Mouse (Mus musculus) urinary bladder, adult 18-20 months (tissue): Measurements from ENCODE around the gene Zfp865.
"Not testable (repeated sequence)": the region's sequence is repeated elsewhere in the genome, so short reads cannot be mapped to it uniquely, and the experiment has no call there.

ENCODE experiments used
- DNase-seq, 2 experiments: peaks; one replicate each; pipeline ENCODE4 v3.0.0; 2022; ENCODE audit warnings: low spot score in 2 of 2, mixed read lengths in 2 of 2

Gene Zfp865

GRCm38 (mm10) chr7:5051193-5052192, 31.3 kb downstream of the Zfp865 start, which contains the start of gene Zfp580:
TSS of gene Zfp580 (plus strand) at chr7:5051538.
- DNase-seq = peak; percentile 41 to 67

- no peak for DNase-seq
Observed at GRCm38 (mm10) chr7:5052438-5052837, 32.3 kb downstream of the Zfp865 start.

- DNase-seq = no peak
Observed at GRCm38 (mm10) chr7:5052931-5053343, 32.8 kb downstream of the Zfp865 start.

GRCm38 (mm10) chr7:5053456-5054179, 33.4 kb downstream of the Zfp865 start:
- no peak for DNase-seq

GRCm38 (mm10) chr7:5056651-5057263, 36.6 kb downstream of the Zfp865 start:
- DNase-seq = no peak

GRCm38 (mm10) chr7:5057381-5057780, 37.2 kb downstream of the Zfp865 start:
- DNase-seq = no peak

- DNase-seq = no peak
Observed at GRCm38 (mm10) chr7:5057804-5058203, 37.6 kb downstream of the Zfp865 start.

- DNase-seq = no peak
Observed at GRCm38 (mm10) chr7:5058631-5059030, 38.5 kb downstream of the Zfp865 start.

GRCm38 (mm10) chr7:5059421-5059820, 39.2 kb downstream of the Zfp865 start:
- no peak for DNase-seq

- peak; percentile 68 to 73 for DNase-seq
Observed at GRCm38 (mm10) chr7:5060239-5060731, 40.1 kb downstream of the Zfp865 start.

- DNase-seq = peak; percentile 95 to 96
Observed at GRCm38 (mm10) chr7:5060944-5061773, 41.0 kb downstream of the Zfp865 start.

GRCm38 (mm10) chr7:5061774-5062359, 41.7 kb downstream of the Zfp865 start, which contains the start of gene U2af2:
TSS of gene U2af2 (plus strand) at chr7:5062143.
- DNase-seq = peak; percentile 83 to 89

- DNase-seq = peak; percentile 56 to 61
Observed at GRCm38 (mm10) chr7:5062360-5063001, 42.3 kb downstream of the Zfp865 start.

- no peak for DNase-seq
Observed at GRCm38 (mm10) chr7:5064886-5065285, 44.7 kb downstream of the Zfp865 start.

GRCm38 (mm10) chr7:5073586-5073985, 53.4 kb downstream of the Zfp865 start:
- no peak for DNase-seq

- no peak for DNase-seq
Observed at GRCm38 (mm10) chr7:5074984-5075383, 54.8 kb downstream of the Zfp865 start.

- no peak for DNase-seq
Observed at GRCm38 (mm10) chr7:5076931-5077330, 56.8 kb downstream of the Zfp865 start.

- DNase-seq = not testable (repeated sequence)
Observed at GRCm38 (mm10) chr7:5079365-5080009, 59.3 kb downstream of the Zfp865 start.

GRCm38 (mm10) chr7:5080010-5080751, 60.0 kb downstream of the Zfp865 start, which contains the start of gene Epn1:
TSS of gene Epn1 (plus strand) at chr7:5080235.
- peak; percentile 88 to 93 for DNase-seq
